5 mouse cellular contexts compared by ENCODE assay signal in the genomic region with DNA sequence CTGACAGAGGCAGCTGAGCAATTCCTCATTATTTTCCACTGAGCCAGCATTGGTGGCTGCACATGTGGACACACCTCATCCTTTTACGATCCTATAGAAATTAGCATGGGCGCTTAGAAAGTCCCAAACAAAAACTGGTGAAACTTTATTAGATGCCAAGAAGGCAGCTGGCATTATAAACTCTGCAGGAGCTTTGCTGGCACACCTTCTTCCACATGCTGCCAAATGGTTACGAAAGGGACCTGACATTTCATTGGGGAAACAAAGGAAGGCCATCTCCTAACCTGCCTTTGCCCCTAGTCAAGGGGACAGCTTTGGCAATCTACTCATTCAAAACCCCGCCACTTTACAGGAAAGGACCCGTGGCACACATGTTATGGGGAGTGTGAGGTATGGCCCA.
"Had no signal": no experiment of that assay in that cellular context is flagged by ENCODE, and none has a peak within 500 bp of the region (broad histone marks: within the 10 kb centered on the region; RNA-seq: fewer than 3 reads in every experiment).

No protein-coding gene starts in this region.

- DNase-seq: kidney, postnatal 14 days; liver, embryonic 13.5 days; liver, postnatal 0 days; right cerebral cortex, postnatal 14 days; thymus, postnatal 36 days had no signal
